9 mouse cellular contexts compared by ENCODE assay signal in the genomic region with DNA sequence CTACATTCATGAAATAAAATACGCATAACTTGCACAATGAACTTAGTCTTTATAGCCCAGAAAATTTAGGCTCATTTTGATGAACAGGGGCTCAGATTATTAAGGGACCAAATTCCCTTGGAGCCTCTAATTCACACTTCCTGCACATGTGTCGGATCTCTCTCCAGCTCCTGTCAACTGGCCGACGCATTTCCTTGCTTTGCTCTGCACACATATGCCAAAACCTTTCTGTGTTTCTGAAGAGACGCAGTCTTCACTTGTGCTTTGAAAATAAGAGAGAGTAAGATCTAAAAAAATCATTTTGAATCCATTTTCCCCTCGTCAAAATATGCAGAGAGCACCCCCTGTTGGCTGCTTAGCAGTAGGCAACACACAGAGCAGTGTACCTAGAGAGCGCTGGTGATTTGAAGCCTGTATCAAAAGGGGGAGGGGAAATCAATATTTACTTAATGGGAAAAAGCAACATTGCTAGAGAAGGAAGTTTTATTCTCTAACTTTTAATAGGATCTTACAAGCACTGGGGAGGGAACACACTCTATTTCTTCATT. TPM values are rescaled to one million over a fixed set of nuclear protein-coding genes. Genes with fewer than 3 reads are reported as not detected.
DNase-seq lines count a peak whose midpoint lies in the region; ATAC-seq and TF ChIP-seq lines count a peak whose summit lies in the region.
"Had no signal": no experiment of that assay in that cellular context is flagged by ENCODE, and none has a peak within 500 bp of the region (broad histone marks: within the 10 kb centered on the region; RNA-seq: fewer than 3 reads in every experiment).

No protein-coding gene starts in this region.

- no peaks in the 10 kb centered on the region for H3K9me3 ChIP-seq in neural tube, embryonic 12.5 days
- H3K9me3 ChIP-seq: stomach, embryonic 15.5 days had no signal

- no peaks in the 10 kb centered on the region for H3K4me1 ChIP-seq in cerebellum, adult 2 months (ENCODE audit: control insufficient read depth, insufficient read depth, low read length)
- no peaks in the 10 kb centered on the region for H3K4me1 ChIP-seq in neural tube, embryonic 12.5 days
- H3K4me1 ChIP-seq: stomach, embryonic 15.5 days had no signal

- H3K4me2 ChIP-seq in neural tube, embryonic 12.5 days (replicated peaks) = no peak overlapping the region
- H3K4me2 ChIP-seq: stomach, embryonic 15.5 days had no signal

- peak; percentile 50; the same call in 1 of the 2 replicates for TF ChIP-seq CTCF in cerebellum, adult 2 months (IDR thresholded peaks at IDR 0.05; ENCODE audit: borderline replicate concordance, insufficient read depth, low read depth, low read length)

- WGBS in cerebellum, adult 2 months = 25% methylated on average over 7 of the region's 7 CpGs
- WGBS in neural tube, embryonic 12.5 days = 50% methylated on average over 7 of the region's 7 CpGs

- intact Hi-C loops in left cerebral cortex, postnatal 14 days (cut with DNase I) = loop anchor here (2.0 to 10.0 kb wide), 2 partner anchors 574 to 642 kb away; no protein-coding TSS in a partner anchor

- H3K27ac ChIP-seq in cerebellum, adult 2 months (ENCODE audit: insufficient read depth, low read length) = no peak overlapping the region
- H3K27ac ChIP-seq in neural tube, embryonic 12.5 days = no peak overlapping the region
- H3K27ac ChIP-seq: stomach, embryonic 15.5 days had no signal

- H3K4me3 ChIP-seq in cerebellum, adult 2 months (replicated peaks; ENCODE audit: insufficient read depth, low read depth, low read length) = no peak overlapping the region
- H3K4me3 ChIP-seq in neural tube, embryonic 12.5 days = no peak overlapping the region
- H3K4me3 ChIP-seq: stomach, embryonic 15.5 days had no signal

- no peak overlapping the region for H3K9ac ChIP-seq in neural tube, embryonic 12.5 days
- H3K9ac ChIP-seq: stomach, embryonic 15.5 days had no signal

- no peaks in the 10 kb centered on the region for H3K27me3 ChIP-seq in cerebellum, adult 2 months (ENCODE audit: control insufficient read depth, insufficient read depth, low read length)
- no peaks in the 10 kb centered on the region for H3K27me3 ChIP-seq in neural tube, embryonic 12.5 days (replicated peaks)
- H3K27me3 ChIP-seq: stomach, embryonic 15.5 days had no signal

- no peaks in the 10 kb centered on the region for H3K36me3 ChIP-seq in neural tube, embryonic 12.5 days
- H3K36me3 ChIP-seq: stomach, embryonic 15.5 days had no signal

- ATAC-seq in neural tube, embryonic 12.5 days (ENCODE audit: low FRiP score, low read depth) = peak; percentile 33; the same call in 1 of the 2 replicates

- no peak for DNase-seq in cerebellum, adult 2 months
- no peak for DNase-seq in cerebellum, adult 9-11 months
- DNase-seq in 3T3-L1 (ENCODE audit: low read depth, low spot score) = peak; percentile 27
- peak; percentile 72 to 77 for DNase-seq in cerebellum, postnatal 14 days
- peak; percentile 19 to 54 for DNase-seq in frontal cortex, postnatal 25 days (ENCODE audit: low spot score in 2 of 2)
- peak; percentile 59 to 72 for DNase-seq in left cerebral cortex, postnatal 14 days (ENCODE audit: low spot score in 2 of 2)
- no peak for DNase-seq in spleen, postnatal 14 days (ENCODE audit: low spot score in 2 of 2)

- TF ChIP-seq POLR2A in cerebellum, adult 2 months (IDR thresholded peaks at IDR 0.05; ENCODE audit: borderline replicate concordance, insufficient read depth, low read length) = no peak

RNA-seq across cellular contexts. Expression of a gene that starts 18.5 kb away (rescaled TPM):
- polyA plus RNA-seq in cerebellum, adult 2 months (2012; rRNA removed) = 104 and 113 TPM in 2 replicates
- 100 to 1,000 TPM; 135 to 141 TPM for total RNA-seq in left cerebral cortex, postnatal 14 days (2021)
- polyA plus RNA-seq in neural tube, embryonic 12.5 days (2016; fragmentation: Nextera tagmentation; extraction: Ambion mirVana) = 102 and 106 TPM in 2 replicates

Comparison
In these comparisons a context has a peak if more than half of its experiments do, and no peak if none do; other contexts are left out.
1. DNase-seq: peak in 3T3-L1 (single experiment), cerebellum, postnatal 14 days (2 of 2), frontal cortex, postnatal 25 days (2 of 2) and left cerebral cortex, postnatal 14 days (2 of 2); none in cerebellum, adult 2 months (0 of 2), cerebellum, adult 9-11 months (single experiment) and spleen, postnatal 14 days (0 of 2).